23 mouse cellular contexts compared by ENCODE assay signal in genomic region chr2:145712026-145712425, GRCm38 (mm10). TPM values are rescaled to one million over a fixed set of nuclear protein-coding genes. Genes with fewer than 3 reads are reported as not detected.
"Had no signal": no experiment of that assay in that cellular context is flagged by ENCODE, and none has a peak within 500 bp of the region (broad histone marks: within the 10 kb centered on the region; RNA-seq: fewer than 3 reads in every experiment).

No protein-coding gene starts in this region.

- H3K27me3 ChIP-seq: kidney, embryonic 15.5 days; limb, embryonic 13.5 days; liver, embryonic 13.5 days; midbrain, embryonic 13.5 days; neural tube, embryonic 13.5 days had no signal

- H3K4me3 ChIP-seq: kidney, embryonic 15.5 days; left cerebral cortex, adult 2 months; limb, embryonic 13.5 days; liver, embryonic 13.5 days; midbrain, embryonic 13.5 days; myocyte; neural tube, embryonic 13.5 days had no signal

- ATAC-seq: midbrain, embryonic 13.5 days had no signal

- H3K4me2 ChIP-seq: kidney, embryonic 15.5 days; limb, embryonic 13.5 days; liver, embryonic 13.5 days; midbrain, embryonic 13.5 days; neural tube, embryonic 13.5 days had no signal

- H3K9me3 ChIP-seq: kidney, embryonic 15.5 days; limb, embryonic 13.5 days; liver, embryonic 13.5 days; midbrain, embryonic 13.5 days; neural tube, embryonic 13.5 days had no signal

- DNase-seq: kidney, adult 8-10 months; kidney, postnatal 10 days; kidney, postnatal 36 days; layer of hippocampus, postnatal 36 days; left cerebral cortex, postnatal 4 days; liver, embryonic 13.5 days; lung, adult 2 months; lung, postnatal 14 days; lung, postnatal 4 days; right cerebral cortex, adult 18-20 months; right cerebral cortex, postnatal 14 days; right cerebral cortex, postnatal 4 days; thymus, adult 2 months; thymus, postnatal 14 days; thymus, postnatal 4 days had no signal

- H3K36me3 ChIP-seq: liver, embryonic 13.5 days had no signal

- H3K27ac ChIP-seq: kidney, embryonic 15.5 days; left cerebral cortex, adult 2 months; limb, embryonic 13.5 days; liver, embryonic 13.5 days; midbrain, embryonic 13.5 days; neural tube, embryonic 13.5 days; stomach, postnatal 0 days had no signal

- H3K4me1 ChIP-seq: liver, embryonic 13.5 days; neural tube, embryonic 13.5 days had no signal

- H3K9ac ChIP-seq: kidney, embryonic 15.5 days; limb, embryonic 13.5 days; liver, embryonic 13.5 days; midbrain, embryonic 13.5 days; neural tube, embryonic 13.5 days had no signal

RNA-seq across cellular contexts. Expression of gene Rin2, which starts 37.0 kb away (rescaled TPM):
- total RNA-seq: megakaryocyte-erythroid progenitor cell, adult 5-6 weeks had no signal
